Mouse (Mus musculus) kidney, postnatal 4 days (tissue): ENCODE results near the gene Snx29.
"Not testable (repeated sequence)": the region's sequence is repeated elsewhere in the genome, so short reads cannot be mapped to it uniquely, and the experiment has no call there.

Experiments
- DNase-seq, 2 experiments: peaks; one replicate each; pipeline ENCODE4 v3.0.0; 2021; ENCODE audit warnings: mixed read lengths in 2 of 2

Snx29 gene

GRCm38 (mm10) chr16:11360576-11360975 is 37.9 kb downstream of the Snx29 start:
- not testable (repeated sequence) for DNase-seq

DNA sequence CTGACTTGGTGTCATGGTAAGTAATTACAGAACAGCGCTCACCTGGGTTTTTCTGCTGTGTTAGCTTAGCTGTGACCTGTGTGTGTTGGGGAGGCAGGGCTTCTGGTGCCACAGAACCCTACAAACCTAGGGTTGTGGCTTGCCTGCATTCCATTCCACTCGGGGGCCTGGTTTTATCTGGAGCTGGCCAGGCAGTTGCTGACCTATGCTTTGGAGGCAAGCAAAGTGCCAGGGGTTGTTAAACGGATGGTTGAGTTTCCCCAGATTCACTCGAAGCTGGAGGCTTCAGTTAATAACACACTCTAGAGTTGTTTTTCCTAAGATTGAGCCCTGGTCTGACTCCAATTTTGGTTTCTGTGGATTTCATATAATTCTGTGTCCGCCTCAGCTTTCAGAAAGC is 42.9 kb downstream of the Snx29 start:
- peak; percentile 65 to 80 for DNase-seq

DNA sequence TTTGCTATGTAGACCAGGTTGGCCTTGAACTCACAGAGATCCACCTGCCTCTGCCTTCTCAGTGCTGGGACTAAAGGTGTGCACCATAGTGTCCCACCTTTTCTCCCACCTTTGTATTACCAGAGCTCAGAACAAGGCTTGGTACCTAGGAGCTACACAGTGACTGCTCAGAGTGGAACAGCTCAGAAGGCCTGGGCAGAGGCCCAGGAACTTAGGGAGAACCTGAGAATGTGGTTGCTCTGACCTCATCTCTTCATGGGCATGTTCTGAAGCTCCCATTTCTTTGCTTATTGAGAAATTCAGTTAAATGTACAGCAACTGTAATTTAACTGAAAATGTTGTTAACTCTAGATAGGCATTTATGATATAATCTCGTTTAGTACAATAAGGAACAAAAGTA is 44.1 kb downstream of the Snx29 start:
- no peak for DNase-seq

DNA sequence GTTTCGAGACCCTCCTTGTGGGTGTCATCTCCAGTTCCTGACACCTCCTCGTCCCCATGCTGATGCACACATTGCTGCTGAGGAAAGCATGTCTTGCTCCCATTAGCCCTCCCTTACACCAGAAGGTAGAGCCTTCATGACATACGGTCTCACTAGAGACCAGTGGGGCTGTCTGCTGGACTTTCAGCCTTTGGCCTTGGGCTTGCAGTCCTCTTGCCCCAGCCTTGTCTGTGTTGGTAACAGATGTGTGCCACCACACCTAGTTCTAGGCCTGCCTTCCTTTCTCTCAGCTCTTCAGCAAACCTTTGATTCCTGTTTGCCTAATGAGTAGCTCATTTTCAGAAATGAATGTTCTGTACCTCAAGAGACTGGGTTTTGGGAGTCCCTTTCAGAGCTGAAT is 45.7 kb downstream of the Snx29 start:
- DNase-seq: no peak

DNA sequence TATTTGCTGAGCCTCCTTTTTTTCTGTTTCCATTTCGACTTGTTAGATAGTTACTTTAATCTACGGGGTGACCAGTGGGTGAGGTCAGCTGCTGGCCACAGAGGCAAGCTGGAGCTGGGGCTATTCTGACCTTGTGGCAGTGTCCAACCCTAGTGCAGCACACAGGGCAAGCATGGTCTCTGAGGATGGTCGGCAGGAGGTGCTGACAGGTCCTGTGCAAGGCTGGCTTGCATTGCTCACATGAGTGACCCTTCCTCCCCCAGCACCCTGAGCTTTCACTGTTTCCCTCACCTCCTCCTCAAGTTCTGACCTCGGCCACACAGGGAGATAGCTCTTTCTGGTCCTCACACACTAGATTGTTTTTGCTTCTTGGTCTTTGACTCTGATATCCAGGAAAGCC is 46.5 kb downstream of the Snx29 start:
- peak; percentile 24 to 35 for DNase-seq

- peak; percentile 26 to 52 for DNase-seq
These were observed 46.9 kb downstream of the Snx29 start for GRCm38 (mm10) chr16:11369642-11370041.

- DNase-seq: peak; percentile 73 to 79
These were observed 47.4 kb downstream of the Snx29 start for GRCm38 (mm10) chr16:11370132-11370544.

DNA sequence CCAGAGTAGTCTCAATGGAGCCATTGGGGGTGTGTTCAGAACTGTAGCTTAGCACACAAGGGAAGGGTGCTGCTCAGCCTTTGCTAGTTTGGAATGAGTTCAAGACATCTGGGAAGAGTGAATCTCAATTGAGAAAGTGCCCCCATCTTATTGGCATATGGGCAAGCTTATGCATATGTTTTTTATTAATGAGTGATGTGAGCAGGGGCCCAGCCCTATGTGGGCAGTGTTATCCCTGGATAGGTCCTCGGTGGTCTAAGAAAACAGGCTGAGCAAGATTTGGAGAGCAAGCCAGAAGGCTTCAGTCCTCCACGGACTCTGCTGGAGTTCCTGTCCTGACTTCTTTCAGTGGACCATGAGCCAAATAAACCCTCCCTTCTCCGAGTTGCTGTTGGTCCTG is 56.6 kb downstream of the Snx29 start:
- no peak for DNase-seq

GRCm38 (mm10) chr16:11380038-11380437 is 57.3 kb downstream of the Snx29 start:
- no peak for DNase-seq

DNA sequence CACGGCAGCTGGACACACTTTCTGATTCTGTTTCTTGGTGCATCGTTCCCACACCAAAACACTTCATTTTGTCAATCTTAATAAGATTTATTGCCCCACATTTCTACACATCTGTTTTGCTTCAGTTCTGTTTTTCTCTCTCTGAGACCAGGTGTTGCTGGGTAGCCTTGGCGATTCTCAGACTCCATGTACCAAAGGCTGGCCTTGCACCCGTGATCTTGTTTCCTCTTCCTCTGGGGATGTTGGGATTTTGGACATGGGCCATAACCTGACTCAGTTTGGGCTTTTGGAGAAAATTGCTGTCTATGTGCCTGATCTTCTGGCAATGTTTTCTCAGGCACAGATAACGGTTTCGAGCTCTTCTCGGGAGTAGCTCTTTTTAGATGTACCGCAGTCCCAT is 58.2 kb downstream of the Snx29 start:
- DNase-seq: no peak

- no peak for DNase-seq
These were observed 61.7 kb downstream of the Snx29 start for GRCm38 (mm10) chr16:11384361-11384760.

- no peak for DNase-seq
These were observed 62.4 kb downstream of the Snx29 start for GRCm38 (mm10) chr16:11385150-11385549.

GRCm38 (mm10) chr16:11385798-11386197 is 63.1 kb downstream of the Snx29 start:
- DNase-seq: no peak

- no peak for DNase-seq
These were observed 63.5 kb downstream of the Snx29 start for GRCm38 (mm10) chr16:11386221-11386620.

DNA sequence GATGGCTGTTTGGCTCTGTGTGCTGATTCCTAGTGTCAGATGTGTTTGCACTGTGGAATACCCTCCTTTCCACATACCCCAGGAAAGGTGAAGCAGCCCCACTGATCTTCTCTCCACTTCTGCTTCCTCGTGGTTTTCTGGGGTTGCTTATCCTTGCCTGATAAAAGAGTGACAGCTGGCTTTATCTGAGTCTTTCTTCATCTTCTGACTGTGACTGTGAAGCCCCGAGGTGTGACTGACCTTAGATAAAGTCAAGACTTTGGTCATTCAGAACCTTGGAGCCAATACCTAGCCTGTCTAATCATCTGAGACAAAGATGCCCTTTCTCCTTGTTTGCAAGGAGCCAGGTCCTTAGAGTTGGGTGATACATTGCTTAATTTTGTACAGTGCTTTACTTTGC is 65.4 kb downstream of the Snx29 start:
- DNase-seq: no peak

DNA sequence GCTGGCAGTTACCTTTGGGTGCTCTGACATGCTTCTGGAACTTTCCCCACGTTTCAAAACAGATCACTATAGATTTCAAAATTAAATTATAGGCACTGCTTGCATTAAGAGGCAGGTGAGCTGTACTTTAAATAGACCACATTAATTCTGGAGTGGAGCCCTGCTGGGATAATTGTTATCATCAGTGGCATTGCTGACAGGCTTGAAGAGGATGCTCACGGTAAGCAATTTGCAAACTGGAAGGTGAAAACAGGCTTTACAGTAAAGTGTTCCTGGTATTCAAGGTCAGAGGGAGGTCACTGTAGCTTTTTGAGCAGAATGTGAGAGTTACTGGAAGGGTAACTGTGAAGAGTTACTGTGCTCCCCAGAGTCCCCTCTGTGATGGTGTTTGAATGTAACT is 66.6 kb downstream of the Snx29 start:
- DNase-seq: no peak

GRCm38 (mm10) chr16:11396570-11396969 is 73.9 kb downstream of the Snx29 start:
- DNase-seq: no peak

- no peak for DNase-seq
These were observed 76.7 kb downstream of the Snx29 start for GRCm38 (mm10) chr16:11399386-11399785.

- DNase-seq: no peak
These were observed 77.3 kb downstream of the Snx29 start for GRCm38 (mm10) chr16:11399845-11400565.

- no peak for DNase-seq
These were observed 78.2 kb downstream of the Snx29 start for GRCm38 (mm10) chr16:11400936-11401335.

DNA sequence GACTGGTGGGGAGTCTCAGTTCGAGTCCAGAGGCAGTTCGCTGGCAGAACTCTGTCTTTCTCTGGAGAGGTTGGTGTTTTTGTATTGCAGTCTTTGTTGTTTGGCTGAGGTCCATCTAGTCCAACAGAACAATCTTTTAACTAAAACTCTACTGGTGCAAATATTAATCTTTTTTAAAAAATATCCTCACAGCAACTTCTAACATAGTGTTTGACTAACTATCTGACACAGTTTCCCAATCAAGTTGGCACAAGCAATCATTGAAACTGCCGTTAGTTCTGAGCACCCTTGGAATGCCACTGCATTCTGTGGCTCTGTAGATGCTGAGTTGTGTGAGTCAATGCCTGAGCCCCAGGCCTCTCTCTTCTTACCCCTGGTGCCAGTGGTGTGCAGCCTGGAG is 82.5 kb downstream of the Snx29 start:
- DNase-seq: no peak

GRCm38 (mm10) chr16:11406201-11406600 is 83.5 kb downstream of the Snx29 start:
- DNase-seq: peak; percentile 39 to 62

DNA sequence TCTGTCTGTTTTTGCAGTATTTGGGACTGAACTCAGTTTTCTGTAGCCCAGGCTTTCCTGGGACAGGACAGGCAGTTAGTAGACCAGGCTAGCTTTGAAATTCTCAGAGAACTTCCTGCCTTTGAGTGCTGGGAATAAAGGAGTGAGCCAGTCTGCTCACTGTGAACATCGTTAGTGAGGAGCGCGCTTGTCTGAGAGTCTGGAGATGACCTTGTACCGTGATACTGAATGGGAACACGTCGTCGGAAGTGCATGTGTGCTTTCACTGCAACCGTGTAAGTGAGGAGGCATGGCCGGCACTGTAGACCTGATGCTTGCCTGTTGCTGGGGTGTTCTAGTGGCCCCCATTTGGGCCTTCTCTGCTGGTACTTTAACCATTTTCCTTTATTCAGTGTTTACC is 83.9 kb downstream of the Snx29 start:
- peak in 1 of 2 experiments; percentile 20 for DNase-seq

DNA sequence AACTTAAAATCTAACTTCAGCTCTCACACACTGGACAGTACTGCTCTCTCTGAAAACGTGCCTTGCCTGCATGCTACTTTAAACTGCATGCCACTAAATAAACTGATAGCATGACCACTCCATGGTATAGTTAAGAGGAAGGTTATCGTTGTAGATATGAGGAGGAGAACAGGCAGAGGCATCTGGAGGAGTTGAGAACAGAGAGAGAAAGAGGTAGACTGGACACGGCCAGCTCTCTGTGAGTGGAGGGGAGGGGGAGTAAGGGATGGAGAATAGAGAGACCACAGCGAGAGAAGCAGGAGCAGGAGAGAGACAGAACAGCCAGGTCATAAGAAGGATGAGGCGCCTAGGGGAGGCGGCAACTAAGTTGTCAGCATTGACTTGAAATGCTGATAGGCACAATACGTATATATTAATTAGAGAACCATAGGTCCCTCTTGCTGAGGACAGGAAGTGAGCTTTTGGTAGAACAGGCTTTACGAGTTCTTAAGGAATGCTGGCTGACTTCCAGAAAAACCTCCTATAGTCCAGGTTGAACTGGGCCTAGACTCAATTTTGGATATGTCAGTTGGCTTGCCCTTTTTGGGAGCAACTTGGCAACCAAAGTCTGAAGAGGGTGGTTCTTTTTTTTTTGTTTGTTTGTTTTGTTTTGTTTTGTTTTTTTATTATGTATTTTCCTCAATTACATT is 85.4 kb downstream of the Snx29 start:
- no peak for DNase-seq

DNA sequence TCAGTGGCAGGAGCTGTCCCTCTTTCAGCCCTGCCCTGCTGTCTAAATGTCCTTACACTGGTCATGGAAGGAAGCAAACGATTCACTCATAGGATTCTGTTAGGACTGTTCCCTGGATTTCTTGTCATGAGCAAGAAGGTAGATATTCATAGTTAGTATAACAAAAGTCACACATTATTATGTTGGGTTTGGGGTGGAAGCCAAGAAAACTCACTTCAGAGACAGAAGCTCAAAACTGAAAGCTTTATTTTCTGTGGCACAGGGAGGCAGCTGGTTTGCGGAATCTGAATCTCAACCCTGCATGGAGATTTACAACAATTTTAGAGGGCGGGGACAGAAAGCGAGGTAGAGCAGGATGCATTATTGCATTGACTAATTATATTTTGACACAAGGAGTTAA is 86.0 kb downstream of the Snx29 start:
- no peak for DNase-seq
